Mouse (Mus musculus) layer of hippocampus, adult 8-10 months (tissue): ENCODE results near the gene Tmem50a. TPM values are rescaled to one million over a fixed set of nuclear protein-coding genes. Genes with fewer than 3 reads are reported as not detected.

ENCODE experiments used
- DNase-seq, 2 experiments: peaks; one replicate each; pipeline ENCODE4 v3.0.0; 2022; ENCODE audit warnings: low spot score in 2 of 2
- total RNA-seq, 4 experiments: library from RNA; stranded (reverse); gene quantifications; 2 replicates each; pipeline ENCODE4 v1.2.4; 2022

Gene Tmem50a
- 100 to 1,000 TPM; 113 to 123 (median 116) TPM for total RNA-seq

DNA sequence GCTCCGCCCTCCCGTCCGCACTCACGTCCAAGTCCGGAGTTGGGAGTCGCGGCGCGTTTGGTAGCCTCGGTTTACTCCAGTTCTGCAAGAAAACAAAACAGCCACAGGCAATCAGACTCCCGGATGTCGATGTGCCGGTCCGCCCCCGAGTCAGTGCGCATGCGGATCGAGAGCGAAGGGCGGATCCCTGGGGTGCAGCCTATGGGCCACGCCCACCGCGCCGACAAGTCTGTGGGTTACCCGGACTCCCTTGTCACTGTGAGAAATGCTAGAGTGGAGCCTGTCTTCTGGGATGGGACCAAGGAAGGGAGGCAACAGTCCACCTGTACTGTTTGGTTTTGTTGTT is at the start of gene Tmem50a:
Gene Tmem50a, minus strand, starts transcription at position 161 of the 346 bp plus-strand sequence.
- peak; percentile 84 to 88 for DNase-seq

DNA sequence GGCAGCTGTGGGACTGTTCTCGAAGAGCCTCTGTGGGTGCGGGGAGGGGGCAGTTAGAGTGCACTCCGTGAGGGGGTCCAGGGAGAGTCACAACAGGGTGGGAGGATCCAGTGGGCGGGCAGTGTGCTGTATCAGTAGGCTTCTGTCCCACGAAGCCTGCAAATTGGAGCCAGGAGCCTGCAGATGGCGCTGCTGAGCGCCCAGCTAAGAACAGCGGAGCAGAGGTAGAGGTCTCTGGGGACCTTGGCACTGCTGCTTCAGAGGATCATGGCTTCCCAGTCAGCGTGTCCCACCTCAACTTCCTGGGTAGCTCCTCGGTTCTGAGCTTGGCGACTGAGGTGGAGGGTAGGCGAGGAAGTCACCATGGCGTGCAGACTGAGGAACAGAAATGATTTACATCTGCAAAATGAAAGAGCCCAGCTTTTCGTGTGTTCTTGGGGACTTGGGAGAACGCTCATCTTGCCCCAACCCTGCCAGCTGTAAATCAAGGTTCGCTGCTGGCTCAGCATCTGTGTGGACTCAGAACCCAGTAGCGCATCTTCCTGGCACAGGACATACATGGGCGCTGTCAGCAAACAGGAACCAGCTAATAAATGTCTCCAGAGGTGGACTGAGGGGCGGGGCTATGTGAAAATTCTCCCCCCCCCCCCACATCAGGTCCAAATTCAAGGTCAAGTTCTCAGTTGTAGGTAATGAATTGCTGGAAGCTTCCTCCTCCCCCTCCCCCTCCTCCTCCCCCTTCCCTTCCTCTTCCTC is 48.4 kb upstream of the Tmem50a start:
- no peak for DNase-seq

DNA sequence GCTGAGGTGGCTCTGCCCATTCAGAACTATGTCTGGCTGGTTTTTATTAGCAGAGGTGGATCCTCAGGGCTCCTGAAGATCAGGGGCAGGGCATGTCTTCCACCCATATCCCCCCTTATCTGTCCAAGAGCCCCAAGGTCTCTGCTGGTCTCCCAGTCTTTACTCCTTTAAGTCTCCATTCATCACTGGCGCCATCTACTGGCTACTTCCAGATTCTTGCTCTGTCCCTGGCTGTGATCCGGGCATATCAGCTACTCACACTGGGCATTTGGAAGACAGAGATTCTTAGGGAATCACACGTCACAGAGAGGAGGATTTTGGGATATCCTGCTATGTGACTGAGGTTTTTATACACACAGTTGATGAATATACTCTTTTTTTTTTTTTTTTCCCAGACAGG is 41.5 kb upstream of the Tmem50a start:
- DNase-seq, result peak in 1 of 2 experiments; percentile 55

DNA sequence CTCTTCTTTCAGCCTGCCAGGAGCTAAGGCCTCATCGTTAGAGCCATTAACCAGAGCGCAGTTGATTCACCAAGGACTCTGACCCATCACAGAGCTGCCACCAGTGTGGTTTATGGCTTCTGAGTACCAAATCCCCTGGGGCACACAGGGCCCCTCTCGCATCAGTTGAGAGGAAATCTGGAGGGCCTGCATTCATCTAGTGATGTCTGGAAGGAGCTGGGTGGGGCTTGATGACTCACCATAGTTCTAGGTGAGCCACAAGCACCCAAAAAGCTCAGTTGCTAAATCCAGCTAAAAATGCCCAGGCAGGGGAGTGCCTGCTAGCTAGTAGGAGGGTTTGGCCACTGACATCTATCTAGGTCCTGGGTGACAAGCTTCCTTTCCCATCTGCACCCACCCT is 41.0 kb upstream of the Tmem50a start:
- no peak for DNase-seq

DNA sequence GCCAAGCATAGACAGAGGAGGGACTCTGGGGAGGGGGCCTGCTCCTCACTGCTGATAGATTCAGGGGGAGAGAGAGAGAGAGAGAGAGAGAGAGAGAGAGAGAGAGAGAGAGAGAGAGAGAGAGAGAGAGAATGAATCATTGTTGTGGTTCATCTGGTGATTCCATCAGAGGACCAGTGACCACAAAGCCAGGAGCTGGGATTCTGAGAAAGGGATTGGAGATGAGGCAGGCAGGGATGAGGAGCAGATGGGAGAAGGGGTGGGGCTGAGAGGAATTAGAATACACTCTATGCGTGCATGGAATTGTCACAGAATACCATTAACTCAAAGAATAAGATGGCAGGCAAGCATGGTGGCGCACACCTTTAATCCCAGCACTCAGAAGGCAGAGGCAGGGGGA is 40.4 kb upstream of the Tmem50a start:
- DNase-seq, result no peak

DNA sequence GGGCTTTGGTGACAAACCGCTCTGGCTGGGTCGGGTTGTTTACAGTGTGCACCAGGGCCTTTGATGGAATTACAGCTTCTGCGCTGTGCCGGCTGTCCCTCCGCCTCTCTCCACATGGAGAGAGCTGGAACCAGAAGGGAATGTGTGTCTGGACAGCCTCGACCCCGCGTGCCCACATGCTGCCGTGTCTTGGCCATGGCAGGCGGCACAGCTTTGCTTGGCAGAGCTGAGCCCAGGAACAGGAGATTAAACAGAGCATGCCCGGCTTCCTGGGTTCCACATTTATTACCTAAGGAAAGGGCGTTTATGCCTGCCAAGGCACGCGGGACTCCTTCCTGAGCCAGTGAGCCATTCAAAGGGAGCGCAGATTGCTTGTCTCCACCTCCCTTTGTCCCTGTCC is 39.6 kb upstream of the Tmem50a start:
- DNase-seq, result no peak

DNA sequence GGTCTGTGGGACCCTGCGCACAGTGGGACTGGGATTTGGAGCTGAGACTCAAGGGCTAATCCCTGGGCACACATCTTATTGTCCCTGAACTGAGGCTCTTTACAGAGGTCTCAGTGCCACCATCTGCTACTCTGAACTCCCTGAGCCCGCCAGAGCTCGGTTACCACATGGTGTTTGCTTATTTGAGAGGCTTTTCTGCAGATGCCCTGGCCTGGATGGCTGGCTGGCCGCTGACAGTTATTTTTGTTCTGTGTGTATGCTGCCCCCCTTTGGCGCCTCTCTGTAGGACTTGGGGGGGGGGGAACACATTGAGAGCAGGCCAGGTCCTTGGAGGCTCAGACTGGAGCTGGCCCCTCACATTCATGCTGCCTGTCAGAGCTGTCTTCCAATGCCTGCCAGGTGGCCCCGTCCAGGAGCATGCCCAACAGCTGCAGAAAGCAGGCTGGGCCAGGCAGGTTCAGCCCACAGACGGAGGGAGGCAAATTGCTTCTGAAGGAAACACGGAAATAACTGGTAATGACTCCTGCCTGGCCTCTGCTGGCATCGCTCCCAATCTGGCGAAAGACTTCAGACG is 35.8 kb upstream of the Tmem50a start:
- no peak for DNase-seq

DNA sequence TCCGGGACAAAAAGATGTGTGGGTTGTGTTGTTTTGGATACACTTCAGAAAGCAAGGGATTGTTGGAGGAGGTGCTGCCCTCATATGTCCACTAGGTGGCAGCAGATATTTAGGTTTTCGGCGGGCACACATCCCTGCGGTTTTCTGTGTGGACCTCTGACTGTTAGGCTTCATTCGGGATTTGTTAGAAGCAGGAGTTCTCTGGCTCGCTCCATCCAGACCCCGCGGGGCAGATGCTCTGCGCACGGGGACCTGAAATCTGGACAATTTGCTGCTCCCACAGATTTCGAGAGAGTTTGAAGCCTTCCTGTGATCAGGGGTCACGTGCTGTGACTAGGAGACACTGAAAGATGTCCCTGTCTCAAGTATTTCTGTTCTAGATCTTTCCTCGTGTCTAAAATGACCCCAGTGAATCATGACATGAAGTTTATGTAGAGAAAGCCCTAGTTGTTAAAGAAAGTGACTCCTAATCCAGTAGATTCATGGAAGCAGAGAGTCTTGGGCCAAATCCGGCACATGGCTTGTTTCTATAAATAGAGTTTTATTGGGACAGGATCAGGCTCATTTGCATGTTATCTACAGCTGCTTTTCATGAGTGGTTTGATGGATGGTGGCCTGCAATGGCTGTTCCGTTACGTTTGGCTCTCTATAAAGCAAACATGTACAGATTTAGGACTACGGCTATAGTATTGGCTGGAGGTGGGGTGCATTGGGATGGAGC is 31.4 kb upstream of the Tmem50a start:
- peak; percentile 69 to 81 for DNase-seq

DNA sequence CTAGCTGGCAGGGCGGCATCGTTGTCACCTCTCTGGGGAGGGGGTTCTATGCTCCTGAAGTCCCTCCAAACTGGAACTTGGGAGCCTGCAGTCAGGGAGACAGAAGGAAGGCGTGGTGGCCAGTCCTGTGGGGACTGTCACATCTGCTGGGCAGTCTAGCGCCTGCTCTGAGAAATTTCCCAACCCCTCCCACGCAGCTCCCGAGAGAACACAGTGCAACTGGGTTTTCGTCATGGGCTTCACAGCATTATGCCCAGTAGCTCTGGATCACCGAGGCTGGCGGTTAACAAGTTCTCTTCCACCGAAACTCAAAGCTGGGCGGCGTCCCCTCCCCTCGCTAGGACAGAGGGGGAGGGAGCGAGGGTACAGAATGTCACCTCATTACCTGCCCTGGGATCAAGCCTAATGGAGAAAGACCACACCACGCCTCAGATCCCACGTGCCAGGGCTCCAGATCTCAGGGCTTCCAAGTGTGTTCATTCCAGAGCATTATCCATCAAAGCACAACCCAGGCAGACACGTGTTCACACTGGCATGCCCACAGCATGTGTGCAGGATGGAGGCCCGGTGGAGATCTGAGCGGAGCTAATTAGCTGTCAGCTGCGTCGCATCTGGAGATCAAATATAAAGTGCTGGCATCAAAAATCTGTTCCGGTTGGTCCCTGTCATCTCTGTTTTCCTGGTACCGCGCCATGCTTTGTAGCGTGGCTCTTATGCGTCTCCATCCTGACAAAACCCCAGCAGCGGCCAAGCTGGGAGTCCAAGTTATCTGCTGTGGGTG is 29.1 kb upstream of the Tmem50a start:
- DNase-seq, result no peak

DNA sequence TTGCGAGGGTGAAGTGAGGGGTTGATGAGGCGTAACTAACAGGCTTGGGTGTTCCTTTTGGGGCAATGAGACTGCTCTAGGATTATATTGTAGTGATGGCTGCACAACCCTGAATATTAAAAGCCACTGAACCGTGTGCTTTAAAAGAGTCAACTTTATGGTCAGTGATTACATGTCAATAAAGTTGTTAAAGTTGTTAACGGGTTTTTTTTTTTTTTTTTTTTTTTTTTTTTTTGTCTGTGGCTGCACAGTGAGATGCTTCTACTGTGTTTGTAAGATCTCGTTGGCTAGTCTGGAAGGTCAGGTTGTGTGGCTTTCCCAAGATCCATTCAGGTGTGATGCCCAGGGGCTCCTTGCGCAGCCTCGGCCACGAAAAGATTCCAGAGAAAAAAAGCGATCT is 25.1 kb upstream of the Tmem50a start:
- no peak for DNase-seq

DNA sequence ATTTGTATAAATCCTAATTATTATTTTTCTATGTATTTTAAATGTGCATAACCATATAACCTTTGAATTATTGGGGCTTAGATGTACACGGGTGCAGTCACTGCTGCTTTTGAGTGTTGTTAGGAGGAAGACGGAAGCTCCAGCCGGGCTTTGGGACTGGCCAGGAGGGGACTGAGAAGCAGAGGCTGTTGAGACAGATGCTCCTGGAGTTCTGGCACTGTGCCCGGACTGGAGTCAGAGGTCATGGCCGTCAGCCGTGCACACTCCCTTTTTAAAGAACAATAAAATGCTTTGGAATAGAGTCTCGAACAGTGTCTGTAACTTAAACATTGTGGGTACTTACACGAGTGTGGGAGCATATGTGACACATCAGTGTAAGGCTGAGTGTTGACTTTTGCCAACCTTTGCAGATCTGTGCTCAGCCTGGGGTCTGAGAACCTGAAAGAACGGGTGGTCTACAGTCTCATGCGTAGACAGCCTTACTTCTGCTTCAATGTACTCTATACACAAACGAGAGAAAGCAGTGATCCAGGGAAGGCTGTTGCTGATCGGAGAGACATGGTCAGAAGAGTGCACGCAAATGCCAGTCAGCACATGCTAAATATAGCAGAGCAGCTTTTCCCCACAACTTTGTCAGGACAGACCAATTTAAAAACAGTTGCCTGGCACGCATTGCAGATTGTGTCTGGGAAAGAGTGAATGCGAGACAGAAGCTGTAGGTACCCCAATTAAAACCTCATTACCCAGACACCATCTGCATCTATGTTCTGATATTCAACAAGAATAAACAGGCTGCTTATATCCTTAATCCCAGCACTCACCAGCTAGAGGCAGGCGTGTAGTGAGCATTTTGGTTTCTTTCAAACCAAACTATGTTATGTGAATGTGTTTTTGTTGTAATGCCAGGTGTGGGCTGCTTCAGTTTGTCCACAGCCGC is 22.7 kb upstream of the Tmem50a start:
- no peak for DNase-seq

DNA sequence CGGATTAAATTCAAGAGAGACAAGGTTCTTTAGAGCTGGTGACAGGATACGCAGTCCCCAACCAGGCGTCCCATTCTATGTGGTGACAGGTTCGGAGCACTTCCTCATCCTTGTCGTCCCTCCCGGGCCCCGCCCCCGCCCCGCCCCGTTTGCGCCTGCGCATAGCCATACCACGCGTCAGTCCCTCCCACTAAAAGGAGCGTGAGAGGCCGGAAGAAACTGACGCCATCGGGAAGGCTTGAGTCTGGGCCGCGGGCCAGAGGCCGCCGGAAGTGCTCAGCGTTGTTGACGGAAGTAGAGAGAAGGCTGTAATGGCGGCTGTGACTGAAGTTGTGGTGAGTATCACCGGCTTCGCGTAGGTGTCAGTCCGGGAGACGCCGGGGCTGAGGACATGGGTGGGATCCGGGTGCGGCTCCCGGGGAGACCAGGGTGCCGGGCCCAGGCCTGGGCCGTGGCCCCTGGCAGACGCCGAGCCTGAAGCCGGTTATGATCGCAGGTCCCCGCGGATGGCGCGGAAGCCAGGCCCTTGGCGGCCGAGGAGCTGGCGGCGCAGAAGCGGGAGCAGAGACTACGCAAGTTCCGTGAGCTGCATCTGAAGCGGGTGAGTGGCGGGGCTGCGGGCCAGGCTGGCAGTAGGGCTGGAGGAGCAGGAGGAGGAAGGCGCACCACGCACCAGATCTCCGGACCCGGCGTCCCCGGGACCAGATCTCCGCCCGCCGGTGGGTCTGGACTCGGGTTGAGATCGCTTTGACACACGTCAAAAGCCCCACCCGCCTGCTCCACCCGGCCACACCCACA is 16.1 kb upstream of the Tmem50a start, which contains the start of gene Syf2:
Gene Syf2, plus strand, starts transcription at position 215 of the 798 bp plus-strand sequence.
- peak; percentile 94 to 95 for DNase-seq

DNA sequence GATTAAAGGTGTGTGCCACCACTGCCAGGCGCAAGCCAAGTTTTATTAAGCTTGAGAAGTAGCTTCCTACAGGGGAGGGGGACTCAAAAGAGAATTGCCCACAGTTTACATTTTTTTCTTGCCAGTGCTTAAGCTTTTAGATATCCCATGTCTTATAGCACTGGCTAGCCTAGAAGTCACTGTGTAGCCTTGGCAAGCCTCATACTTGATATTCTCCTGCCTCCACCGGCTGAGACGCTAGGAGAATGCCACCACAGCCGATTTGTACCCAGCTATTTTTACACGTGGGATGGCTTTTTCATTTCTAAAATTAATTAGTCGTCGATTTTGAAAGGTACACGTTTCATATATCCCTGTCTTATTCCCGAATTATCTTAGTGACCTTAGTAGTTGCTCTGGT is 15.4 kb upstream of the Tmem50a start:
- no peak for DNase-seq

DNA sequence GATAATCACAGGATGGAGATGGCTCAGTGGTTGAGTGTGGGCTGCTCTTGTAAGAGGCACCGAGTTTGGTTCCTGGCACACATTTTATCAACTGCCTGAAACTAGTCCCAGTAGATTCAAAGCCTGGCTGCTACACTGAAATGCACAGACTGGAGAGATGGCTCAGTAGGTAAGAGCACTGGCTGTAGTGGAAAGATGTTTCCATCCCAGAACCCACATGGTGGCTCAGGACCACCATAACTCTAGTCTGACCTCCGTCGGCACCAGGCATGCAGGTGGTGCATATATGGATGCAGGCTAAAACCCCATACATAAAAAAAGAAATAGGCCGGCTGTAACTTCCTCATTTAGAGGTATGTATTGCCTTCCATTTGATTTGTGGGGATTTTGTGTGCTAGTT is 14.7 kb upstream of the Tmem50a start:
- DNase-seq, result no peak

DNA sequence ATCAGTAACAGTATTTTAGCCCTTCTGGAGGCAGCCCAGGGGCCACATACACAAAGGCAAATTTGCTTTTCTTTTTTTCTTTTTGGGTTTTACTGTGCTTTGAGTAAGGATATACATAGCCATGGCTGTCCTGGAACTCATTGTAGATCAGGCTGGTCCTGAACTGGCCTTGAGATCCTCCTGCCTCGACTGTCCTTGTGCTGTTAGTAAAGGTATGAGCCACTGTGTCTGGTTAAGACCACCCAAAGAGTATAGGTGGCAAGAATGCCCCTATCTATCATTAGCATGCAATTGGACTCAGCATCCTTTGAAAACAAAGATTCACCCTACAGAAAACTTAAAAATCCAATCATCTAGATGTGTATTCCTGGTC is 13.6 kb upstream of the Tmem50a start:
- DNase-seq, result no peak

DNA sequence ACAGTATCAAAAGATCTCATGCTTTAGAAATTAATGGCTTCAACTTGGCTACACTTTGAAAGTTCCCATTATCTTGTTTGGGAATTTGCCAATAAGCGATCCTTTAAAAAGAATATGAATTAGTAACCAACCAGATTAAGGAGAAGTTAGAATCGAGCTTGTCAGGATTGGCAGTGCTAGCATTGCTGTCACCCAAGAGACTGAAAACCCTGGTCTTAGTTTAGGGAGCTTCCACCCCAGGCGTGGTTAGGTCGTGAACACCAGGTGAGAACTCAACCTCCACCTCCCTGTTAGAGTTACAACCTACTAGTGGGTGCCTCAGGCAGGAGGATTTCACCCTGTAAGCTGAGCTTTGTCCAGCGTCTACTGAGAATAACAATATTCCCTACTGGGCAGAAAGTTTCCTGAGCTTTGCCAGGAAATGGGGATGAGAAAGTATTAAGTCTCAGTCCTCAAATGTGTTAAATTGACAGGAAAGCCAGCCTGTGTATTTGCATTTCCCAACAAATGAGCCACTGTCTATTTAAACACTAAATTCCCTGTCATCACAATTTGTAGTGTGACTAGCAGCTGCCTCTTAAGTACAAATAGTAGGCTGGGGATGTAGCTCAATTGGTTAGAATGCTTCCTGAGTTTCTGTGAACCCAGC is 13.1 kb upstream of the Tmem50a start:
- no peak for DNase-seq

DNA sequence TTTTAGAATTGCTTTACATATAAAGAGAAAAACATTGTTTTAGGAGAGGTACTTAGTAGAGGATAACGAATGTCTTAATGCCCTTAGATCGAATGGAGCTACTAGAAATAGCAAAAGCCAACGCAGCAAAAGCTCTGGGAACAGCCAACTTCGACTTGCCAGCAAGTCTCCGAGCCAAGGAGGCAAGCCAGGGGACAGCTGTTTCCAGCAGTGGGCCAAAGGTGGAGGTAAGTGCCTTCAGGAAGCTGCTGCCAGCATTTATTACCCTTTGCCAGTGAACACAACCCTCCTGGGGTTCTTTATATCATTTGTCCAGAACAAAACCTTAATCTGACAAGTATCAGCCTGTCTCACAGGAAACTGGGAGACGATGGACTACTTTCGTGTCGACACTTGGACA is 10.4 kb upstream of the Tmem50a start:
- no peak for DNase-seq

DNA sequence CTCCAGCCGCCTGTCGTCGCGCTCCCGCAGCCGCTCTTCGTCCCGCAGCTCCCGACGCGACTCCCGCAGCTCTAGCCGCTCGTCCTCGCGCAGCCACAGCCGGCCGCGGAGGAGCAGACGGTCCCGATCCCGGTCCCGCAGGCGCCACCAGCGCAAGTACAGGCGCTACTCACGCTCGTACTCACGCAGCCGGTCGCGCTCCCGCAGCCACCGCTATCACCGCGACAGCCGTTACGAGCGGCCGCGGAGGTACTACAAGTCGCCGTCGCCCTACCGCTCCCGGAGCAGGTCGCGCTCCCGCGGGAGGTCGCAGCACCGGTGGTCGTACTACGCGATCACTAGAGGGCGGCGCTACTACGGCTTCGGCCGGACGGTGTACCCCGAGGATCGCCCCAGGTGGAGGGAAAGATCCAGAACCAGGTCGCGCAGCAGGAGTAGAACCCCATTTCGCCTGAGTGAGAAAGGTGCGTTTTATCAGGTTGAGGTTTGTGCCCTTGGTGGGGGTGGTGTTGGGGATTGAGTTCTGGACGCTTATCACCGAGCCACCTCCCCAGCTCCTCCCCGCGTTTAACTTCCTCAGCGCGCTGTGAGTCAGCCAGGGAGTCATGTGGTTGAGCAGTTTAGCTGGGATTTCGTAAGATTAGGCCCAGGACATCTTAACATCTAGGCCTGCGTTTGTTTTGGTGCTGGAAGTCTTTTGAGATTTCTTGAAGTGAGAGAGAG is 9.4 kb upstream of the Tmem50a start:
- DNase-seq, result no peak
